Mouse (Mus musculus) brown adipose tissue, adult 24 weeks (tissue): ENCODE measurements around the gene Kdelr1. TPM values are rescaled to one million over a fixed set of nuclear protein-coding genes. Genes with fewer than 3 reads are reported as not detected.
"Not testable (repeated sequence)": the region's sequence is repeated elsewhere in the genome, so short reads cannot be mapped to it uniquely, and the experiment has no call there.

Experiments used
- H3K27ac ChIP-seq: fragments of 200-500 bp; replicated peaks from 2 replicates; pipeline ENCODE4 v1.5.1; 2012; ENCODE audit warnings: low read depth, mild to moderate bottlenecking, low read length
- H3K4me1 ChIP-seq: fragments of 200-500 bp; 2 replicates; pipeline ENCODE4 v1.6.1; 2012; ENCODE audit warnings: low read length, mixed read lengths; ENCODE audit not compliant: control insufficient read depth, insufficient read depth, insufficient read length
- H3K4me3 ChIP-seq: fragments of 200-500 bp; 2 replicates; pipeline ENCODE4 v1.5.1; 2012; ENCODE audit warnings: low read depth, mild to moderate bottlenecking, low read length, moderate library complexity; ENCODE audit not compliant: insufficient read depth
- polyA plus RNA-seq: library from polyadenylated mRNA; stranded (reverse); fragments of >200 nt; gene quantifications from 2 replicates; pipeline ENCODE4 v1.2.4, GENCODE M21; 2012; ENCODE audit not compliant: missing spikeins, insufficient read depth, insufficient read length

Gene Kdelr1
- polyA plus RNA-seq, 1 experiment, result 95.6 TPM

DNA sequence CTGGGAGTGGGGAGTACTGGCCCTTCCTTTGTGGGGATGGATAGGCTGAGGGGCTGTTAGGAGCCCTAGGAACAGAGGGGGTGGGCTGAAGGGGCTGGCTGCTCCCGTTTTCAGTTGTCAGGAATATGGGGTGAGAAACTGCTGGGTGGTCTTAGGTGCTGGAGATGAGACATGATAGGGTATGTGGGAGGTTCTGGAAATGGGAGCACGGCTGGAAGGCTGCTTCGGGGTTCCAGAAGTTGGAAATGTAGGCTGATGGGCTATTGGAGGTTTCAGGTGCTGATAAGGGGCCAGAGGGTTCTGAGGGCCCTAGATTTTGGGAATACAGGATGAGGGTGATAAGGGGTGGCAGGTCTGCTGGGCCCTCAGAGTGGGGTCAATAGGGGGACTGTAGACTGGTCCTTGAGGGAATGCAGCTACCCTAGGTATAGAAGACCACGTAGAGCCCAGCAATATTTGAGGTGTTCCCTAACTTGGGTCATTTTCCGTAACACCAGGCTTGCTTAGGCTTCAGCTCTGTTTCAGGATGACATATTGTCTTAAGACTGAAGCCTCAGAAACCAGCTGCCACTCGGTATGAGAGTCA lies 23.5 kb downstream of the Kdelr1 start:
- H3K27ac ChIP-seq, result no peak overlapping the region
- no peak overlapping the region for H3K4me3 ChIP-seq
- 0 out of 2 replicates have a peak, but pooled peaks cover 2% of the 10 kb centered on the region for H3K4me1 ChIP-seq

DNA sequence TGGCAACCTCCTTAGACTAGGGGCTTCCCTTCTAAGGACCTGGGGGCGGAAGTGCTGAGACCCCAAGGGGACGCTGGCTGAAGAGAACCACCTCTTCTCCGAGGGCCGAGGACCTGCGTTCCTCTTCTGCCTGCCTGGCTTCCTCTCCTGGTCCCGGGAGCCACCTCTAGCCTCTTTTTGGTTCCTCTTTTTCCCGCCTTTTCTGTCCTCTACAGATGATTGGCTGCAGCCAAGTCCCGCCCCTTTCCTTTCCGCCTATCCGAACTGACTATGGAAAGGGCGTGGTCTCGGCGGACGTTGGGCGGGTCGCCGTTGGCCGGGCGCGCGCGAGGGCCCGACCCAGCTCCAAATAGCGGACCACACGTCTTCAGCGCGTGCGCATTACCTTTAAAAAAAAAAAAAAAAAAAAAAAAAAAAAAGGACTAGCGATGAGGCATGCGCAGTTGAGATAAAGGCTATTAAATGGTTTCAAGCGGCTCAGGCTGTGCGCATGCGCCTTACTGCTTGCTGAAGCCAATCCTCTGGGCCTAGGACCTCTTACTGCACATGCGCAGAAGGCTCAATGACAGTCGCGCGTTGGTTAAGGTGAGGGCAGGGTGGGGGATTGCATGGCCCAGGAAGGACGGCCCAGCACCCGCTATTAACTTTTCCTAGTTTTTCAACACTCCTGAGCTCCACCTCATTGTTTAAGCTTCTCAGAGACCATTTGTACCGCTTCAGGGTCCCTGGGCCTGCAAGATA lies 24.1 kb downstream of the Kdelr1 start, which contains the start of the genes Syngr4 and Tmem143:
TSS of gene Syngr4 (minus strand) at position 198 of the 741 bp plus-strand sequence.
TSS of gene Tmem143 (plus strand) at position 425 of the 741 bp plus-strand sequence.
- Histone ChIP-seq H3K4me3 (peak within 1 kb of the TSS; percentile 68), H3K4me1 (0 out of 2 replicates have a peak, but pooled peaks cover 2% of the 10 kb centered on the region), H3K27ac (peak within 1 kb of the TSS; percentile 93)

DNA sequence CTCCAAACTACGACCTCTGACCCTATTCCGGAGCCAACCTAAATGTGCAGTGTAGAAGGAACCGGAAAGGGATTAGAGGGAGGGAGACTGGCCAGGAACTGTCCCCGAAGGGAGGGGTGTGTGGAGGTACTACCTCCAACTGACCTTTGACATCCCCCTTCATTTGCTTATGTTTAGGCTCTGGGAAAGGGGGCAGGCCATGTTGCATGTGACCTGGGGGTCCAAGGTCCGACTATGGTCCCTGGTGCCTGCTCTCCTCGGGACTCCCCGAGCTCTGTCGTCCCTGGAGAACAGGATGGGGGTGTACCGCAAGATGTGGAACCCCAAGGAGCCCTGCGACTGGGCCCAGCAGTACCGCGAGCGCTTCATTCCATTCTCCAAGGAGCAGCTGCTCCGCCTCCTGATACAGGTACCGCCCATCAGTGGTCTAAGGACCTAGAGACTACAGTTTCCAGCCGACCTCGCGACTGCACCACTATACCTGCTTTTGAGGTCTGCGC lies 24.7 kb downstream of the Kdelr1 start:
- H3K4me1 ChIP-seq, result 0 out of 2 replicates have a peak, but pooled peaks cover 2% of the 10 kb centered on the region
- H3K27ac ChIP-seq, result peak overlapping the region; percentile 93
- H3K4me3 ChIP-seq, result peak overlapping the region; percentile 68

DNA sequence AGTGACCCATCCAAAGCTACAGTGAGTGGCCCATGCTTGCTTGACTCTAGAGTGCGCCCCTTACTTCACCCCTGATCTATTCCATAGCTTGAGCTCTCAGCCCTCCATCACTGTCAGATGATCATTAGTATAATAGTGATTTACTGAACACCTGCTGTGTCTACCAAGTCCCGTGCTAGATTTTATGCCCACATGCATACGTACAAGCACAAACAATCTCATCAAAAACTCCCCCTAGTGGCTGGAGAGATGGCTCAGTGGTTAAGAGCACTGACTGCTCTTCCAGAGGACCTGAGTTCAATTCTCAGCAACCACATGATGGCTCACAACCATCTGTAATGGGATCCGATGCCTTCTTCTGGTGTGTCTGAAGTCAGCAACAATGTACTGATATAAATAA lies 25.6 kb downstream of the Kdelr1 start:
- H3K27ac ChIP-seq, result not testable (repeated sequence)

DNA sequence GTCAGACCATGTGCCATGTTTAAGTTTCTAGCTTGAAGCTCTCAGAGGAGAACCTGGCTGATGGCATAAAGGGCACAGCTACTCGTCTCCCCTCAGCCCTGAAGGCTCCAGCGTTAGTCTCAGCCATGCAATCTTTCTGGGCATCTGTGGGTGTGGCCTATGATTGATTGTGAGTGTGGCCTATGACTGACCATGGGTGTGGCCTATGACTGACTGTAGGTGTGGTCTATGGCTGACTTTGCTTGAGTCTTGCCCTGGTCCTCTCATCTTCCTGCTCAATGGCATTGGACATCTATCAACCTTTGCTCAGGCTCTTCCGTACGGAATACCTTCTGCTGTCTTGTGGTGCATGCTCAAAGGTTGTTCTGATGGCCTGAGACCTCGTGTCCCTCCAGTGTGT lies 29.0 kb downstream of the Kdelr1 start:
- Histone ChIP-seq H3K4me3 (no peak overlapping the region), H3K4me1 (0 out of 2 replicates have a peak, but pooled peaks cover 2% of the 10 kb centered on the region), H3K27ac (no peak overlapping the region)

More for the DNA sequence above, 25.6 kb downstream of the Kdelr1 start:
- H3K4me3 ChIP-seq, result peak overlapping the region; percentile 20; the same call in 1 of the 2 replicates
- H3K4me1 ChIP-seq, result not testable (repeated sequence)

DNA sequence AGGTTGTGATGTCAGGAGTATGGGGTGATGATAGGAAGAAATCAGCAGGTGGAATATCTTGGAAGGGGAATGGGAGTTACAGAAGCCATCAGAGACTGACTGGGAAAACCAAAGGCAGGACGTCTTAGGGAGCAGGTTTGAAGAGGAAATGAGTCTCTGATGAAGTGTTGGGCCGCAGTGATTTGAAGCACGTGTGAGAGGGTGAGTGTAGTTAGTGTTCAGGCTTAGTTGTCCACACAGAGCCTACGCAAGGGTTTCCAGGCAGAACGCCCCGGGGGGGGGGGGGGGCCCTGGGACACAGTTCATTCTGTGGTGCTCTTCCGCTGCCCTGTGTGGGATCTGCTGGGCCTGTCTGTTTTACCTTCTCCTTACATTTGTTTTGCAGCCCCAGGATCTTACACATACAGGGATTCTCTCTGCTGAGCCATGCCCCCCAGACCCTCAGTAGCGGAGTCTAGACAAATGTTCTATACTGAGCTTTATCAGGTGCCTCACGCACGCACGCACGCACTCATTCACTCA lies 30.0 kb downstream of the Kdelr1 start:
- Histone ChIP-seq H3K4me3 (no peak overlapping the region), H3K27ac (no peak overlapping the region), H3K4me1 (0 out of 2 replicates have a peak, but pooled peaks cover 2% of the 10 kb centered on the region)

DNA sequence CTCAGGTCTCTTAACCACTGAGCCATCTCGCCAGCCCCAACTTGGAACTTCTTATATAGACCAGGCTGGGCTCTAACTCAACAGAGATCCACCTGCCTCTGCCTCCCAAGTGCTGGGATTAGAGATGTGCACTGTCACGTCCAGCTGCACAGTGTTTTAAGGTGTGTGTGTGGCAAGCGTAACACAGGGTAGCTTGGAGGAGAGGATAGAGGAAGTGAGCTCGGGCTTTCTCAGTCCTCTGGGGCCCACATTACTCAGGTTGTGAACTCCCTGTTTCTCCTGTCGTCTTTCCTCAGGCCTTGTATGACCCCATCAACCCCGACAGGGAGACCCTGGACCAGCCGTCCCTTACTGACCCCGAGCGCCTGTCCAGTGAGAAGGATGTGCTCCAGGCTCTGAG lies 34.0 kb downstream of the Kdelr1 start:
- Histone ChIP-seq H3K4me3 (no peak overlapping the region), H3K4me1 (no peaks in the 10 kb centered on the region), H3K27ac (no peak overlapping the region)

DNA sequence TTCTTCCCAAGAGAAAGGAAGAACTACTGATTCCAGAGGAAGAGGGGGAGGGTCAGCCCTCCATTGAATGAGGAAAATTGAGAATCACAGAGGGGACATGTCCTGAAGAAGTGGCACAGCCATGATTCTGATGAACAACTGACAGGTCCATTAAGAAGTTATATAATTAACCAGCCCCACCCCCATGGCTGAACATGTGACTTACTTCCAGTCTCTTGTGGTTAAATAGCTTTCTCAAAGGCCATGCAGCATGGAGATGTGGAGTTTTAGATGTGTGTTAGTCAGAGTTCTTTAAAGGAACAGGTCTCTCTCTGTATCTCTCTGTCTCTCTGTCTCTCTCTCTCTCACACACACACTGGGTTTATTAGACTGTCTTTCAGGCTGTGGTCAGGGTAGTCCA lies 35.8 kb downstream of the Kdelr1 start:
- Histone ChIP-seq H3K4me3 (no peak overlapping the region), H3K4me1 (no peaks in the 10 kb centered on the region), H3K27ac (no peak overlapping the region)

DNA sequence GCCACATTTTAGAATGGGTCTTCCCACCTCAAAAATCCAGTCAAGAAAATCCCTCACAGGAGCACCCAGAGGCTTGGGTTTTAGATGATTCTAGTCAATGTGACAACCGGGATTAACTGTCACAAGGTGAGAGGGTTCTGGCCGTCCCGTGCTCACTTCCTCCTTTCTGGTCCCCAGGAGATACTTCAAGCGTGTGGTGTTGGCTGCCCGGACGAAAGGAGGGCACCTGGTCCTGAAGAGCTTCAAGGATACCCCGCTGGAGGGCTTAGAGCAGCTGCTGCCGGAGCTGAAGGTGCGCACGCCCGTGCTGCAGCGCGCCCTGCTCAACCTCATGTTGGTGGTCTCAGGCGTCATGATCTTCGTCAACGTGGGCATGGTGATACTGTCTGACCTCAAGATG lies 36.6 kb downstream of the Kdelr1 start:
- no peaks in the 10 kb centered on the region for H3K4me1 ChIP-seq

DNA sequence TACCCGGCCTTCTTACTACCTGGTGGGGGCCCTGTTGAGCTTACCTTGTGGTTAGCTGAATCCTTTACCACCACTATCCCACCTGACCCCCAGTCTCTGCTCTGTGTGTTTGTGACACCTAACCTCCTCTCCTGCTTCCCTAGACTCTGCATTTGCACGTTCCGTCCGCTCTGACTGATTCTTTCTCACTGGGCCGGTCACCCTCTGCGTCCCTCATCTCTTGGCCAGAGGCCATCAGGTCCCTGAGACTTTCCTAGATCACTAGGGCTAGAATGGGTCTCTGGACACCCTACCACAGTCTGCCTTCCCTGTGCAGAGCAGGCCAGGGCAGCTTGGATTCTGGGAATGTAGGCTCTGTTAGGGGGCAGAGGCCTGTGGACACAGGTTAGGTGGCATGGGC lies 41.5 kb downstream of the Kdelr1 start:
- H3K27ac ChIP-seq, result no peak overlapping the region
- no peaks in the 10 kb centered on the region for H3K4me1 ChIP-seq
- H3K4me3 ChIP-seq, result no peak overlapping the region

More for the DNA sequence above, 36.6 kb downstream of the Kdelr1 start:
- H3K27ac ChIP-seq, result no peak overlapping the region
- no peak overlapping the region for H3K4me3 ChIP-seq

DNA sequence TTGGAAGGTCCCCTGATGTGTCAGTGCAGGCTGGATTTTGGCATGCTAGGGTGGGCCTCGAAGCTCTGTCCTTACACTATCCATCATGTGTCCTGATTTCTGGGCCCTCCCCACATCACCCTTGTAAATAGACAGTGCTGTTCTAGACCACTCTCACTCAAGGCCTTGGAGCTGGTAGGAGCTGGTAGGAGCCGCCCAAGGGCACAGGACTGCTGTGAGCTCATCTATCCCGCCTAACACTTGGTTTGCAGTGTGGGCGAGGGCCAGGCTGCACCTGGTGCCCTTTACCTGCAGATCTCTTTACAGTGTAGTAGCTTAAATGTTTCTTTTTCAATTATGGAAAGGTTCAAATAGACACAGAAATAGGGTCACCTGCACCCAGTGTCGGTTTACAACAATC lies 42.4 kb downstream of the Kdelr1 start:
- Histone ChIP-seq H3K4me1 (no peaks in the 10 kb centered on the region), H3K4me3 (no peak overlapping the region), H3K27ac (no peak overlapping the region)

DNA sequence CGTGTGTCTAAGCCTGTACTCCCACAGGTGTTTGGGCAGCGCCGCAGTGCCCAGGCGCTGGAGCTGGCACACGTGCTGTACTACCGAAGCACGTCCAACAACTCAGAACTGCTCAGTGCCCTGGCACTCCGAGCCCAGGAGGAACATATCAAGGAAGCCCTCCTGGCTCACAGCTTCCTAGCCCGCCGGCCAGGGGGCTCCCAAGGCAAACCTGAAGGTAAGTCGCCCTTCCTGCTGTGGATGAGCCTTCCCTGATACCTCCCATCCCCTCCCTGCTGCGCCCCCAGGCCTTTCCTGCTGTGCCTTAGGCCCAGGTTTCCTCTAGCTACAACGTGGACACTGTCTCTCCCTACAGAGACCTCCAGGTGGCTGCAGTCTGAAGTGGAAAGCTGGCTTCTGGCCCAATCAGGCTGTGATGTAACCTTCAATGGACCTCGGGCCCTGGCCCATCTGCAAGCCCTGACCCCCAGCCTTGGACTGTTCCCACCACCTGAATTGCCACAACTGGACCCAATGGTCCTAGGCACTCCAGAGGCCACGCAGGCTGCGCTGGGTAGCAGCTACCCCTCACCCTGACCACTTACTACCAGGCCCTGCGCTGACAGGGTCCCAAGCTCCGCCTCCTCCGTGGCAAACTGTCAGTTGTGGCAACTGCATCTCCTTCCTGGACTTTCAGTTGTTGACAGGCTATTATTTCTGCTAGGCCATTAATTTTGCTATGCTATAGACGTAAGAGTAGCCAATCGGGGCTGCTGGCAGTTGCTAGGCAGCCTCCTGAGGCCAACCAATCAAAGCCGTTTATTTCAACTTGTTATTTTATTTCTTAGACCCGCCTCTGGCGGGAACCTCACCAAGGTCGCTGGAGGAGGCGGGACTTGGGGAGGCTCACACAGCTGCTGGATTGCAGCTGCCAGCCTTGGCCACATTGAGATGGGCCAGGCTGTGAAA lies 43.8 kb downstream of the Kdelr1 start:
- H3K4me1 ChIP-seq, result no peaks in the 10 kb centered on the region
- no peak overlapping the region for H3K27ac ChIP-seq
- H3K4me3 ChIP-seq, result peak overlapping the region; percentile 40

DNA sequence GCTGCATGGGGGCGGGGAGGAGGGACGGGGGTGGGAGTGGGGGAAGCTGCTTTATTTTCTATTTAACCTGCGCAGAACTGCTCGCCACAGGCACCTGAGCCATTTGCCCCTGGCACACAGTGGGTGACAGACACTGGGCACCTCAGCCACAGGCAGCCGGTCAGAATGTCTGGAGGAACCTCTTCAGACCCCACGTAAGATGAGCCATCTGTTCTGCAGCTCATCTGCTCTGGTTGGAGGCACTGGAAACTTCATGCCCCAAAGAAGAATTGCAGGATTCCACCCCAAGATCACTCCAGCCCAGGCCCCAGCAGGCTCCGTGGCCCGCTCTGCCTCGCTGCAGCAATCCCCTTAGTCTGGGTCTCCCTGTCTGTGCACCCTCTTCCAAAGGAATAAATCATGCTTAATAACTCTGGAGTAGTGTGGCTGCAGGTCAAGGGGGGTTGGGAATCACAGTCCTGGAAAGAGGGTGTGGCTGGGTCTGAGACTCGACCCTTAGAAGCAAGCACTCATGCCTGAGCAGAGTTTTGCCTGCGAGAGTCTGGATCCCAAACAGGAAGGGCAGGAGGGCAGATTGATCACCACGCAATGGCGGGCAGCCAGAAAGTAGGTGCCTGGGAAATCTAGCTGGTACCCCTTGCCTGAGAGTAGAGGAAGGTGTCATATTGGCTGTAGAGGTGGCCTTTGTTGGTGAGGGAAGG lies 44.6 kb downstream of the Kdelr1 start:
- H3K27ac ChIP-seq, result no peak overlapping the region
- no peaks in the 10 kb centered on the region for H3K4me1 ChIP-seq
- H3K4me3 ChIP-seq, result no peak overlapping the region

DNA sequence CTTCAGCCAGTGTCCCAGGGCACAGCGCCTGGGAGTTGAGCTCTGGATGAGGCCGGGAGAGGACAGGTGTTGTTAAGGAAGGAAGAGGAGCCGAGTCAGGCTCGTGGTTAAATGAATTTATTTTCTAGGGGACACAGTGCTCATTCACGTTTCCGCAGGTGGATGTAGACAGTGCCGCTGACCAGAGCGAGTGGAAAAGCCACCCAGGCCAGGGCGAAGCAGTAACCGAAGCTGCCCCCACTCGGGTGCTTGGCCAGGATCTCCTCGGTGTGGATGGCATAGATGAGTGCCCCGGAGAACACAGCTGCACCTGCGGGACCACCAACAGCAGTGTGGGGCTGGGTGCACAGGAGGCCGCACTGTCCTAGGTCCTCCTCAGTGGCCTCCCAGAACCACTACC lies 45.4 kb downstream of the Kdelr1 start:
- Histone ChIP-seq H3K27ac (no peak overlapping the region), H3K4me3 (no peak overlapping the region), H3K4me1 (0 out of 2 replicates have a peak, but pooled peaks cover 3% of the 10 kb centered on the region)
